Mouse (Mus musculus) CD4-positive, CD25-positive, alpha-beta regulatory T cell, adult 9 weeks (primary cell): Measurements from ENCODE around the gene Hnrnpm. TPM values are rescaled to one million over a fixed set of nuclear protein-coding genes. Genes with fewer than 3 reads are reported as not detected.

Source experiments
- polyA plus RNA-seq: library from polyadenylated mRNA; unstranded; fragments of 100-300 nt; shearing (Covaris generic); gene quantifications from one replicate; pipeline ENCODE4 v1.2.1, GENCODE M21; 2017

Gene Hnrnpm
- polyA plus RNA-seq = 352 TPM

GRCm38 (mm10) chr17:33686760-33687159, at the start of gene Hnrnpm:
TSS of gene Hnrnpm (minus strand) at chr17:33686860.

GRCm38 (mm10) chr17:33718384-33718881, 31.8 kb upstream of the Hnrnpm start, which contains the start of gene March2:
TSS of gene March2 (minus strand) at chr17:33718670.

GRCm38 (mm10) chr17:33637516-33638276, 49.0 kb downstream of the Hnrnpm start, which contains the start of gene Pram1:
TSS of gene Pram1 (plus strand) at chr17:33638056.

GRCm38 (mm10) chr17:33628621-33629486, 57.8 kb downstream of the Hnrnpm start, which contains the start of gene Zfp414:
TSS of gene Zfp414 (plus strand) at chr17:33629090.

Other genes starting within 250 kb of the Hnrnpm start
- gene Adamts10, start 162.7 kb downstream of the Hnrnpm start, polyA plus RNA-seq = 134 TPM
- gene Myo1f, start 131.2 kb downstream of the Hnrnpm start, polyA plus RNA-seq = 63.4 TPM
- gene Zfp414, start 57.8 kb downstream of the Hnrnpm start, polyA plus RNA-seq = 82.5 TPM
- gene Pram1, start 48.8 kb downstream of the Hnrnpm start, polyA plus RNA-seq = 2.5 TPM
- 33.3 TPM for gene March2, start 31.8 kb upstream of the Hnrnpm start, polyA plus RNA-seq
- 331 TPM for gene Rab11b, start 73.7 kb upstream of the Hnrnpm start, polyA plus RNA-seq
- gene Angptl4, start 95.0 kb upstream of the Hnrnpm start, polyA plus RNA-seq = 3.4 TPM
- gene Kank3, start 123.7 kb upstream of the Hnrnpm start, polyA plus RNA-seq = 3.2 TPM
- 1,412 TPM for gene Rps28, start 137.7 kb upstream of the Hnrnpm start, polyA plus RNA-seq
- gene Ndufa7, start 137.7 kb upstream of the Hnrnpm start, polyA plus RNA-seq = 422 TPM
- 26.2 TPM for gene Cd320, start 156.2 kb upstream of the Hnrnpm start, polyA plus RNA-seq
- not detected for gene Gm7029, start 187.0 kb upstream of the Hnrnpm start, polyA plus RNA-seq
- 5.5 TPM for gene Kifc1, start 203.8 kb upstream of the Hnrnpm start, polyA plus RNA-seq
- 4.0 TPM for gene Platr17, start 218.3 kb upstream of the Hnrnpm start, polyA plus RNA-seq
- 143 TPM for gene Daxx, start 222.6 kb upstream of the Hnrnpm start, polyA plus RNA-seq
- gene Tapbp, start 229.0 kb upstream of the Hnrnpm start, polyA plus RNA-seq = 701 TPM
- gene Zbtb22, start 229.0 kb upstream of the Hnrnpm start, polyA plus RNA-seq = 23.0 TPM
- gene Rgl2, start 242.7 kb upstream of the Hnrnpm start, polyA plus RNA-seq = 107 TPM